Mouse (Mus musculus): ENCODE data around the gene Fry.

DNA sequence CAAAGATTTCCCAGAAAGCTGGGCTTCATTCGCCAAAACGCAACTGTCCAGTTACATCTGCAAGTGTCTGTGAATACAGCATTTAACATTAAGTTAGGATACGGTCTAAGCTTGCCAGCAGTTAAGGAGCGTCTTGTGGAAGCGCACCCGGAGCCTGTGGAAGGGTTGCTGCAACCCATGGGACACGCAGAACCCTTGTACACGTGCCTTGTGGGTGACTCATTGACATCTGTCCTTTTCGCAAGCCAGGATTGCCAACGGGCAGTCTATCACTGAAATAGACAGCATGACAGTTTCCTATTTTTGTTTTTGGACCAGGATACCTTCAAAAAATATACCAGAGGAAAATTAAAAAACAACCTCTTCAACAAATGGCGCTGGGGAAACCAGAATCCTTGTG is 16.7 kb upstream of the Fry start:
- no peak for TF ChIP-seq CTCF (IDR thresholded peaks at IDR 0.05; ENCODE audit: extremely low read depth, insufficient read length, insufficient replicate concordance, low read depth, low read length)
- TF ChIP-seq POLR2A (IDR thresholded peaks at IDR 0.05; ENCODE audit: low read depth, low read length) = no peak
